Mouse (Mus musculus) cortical plate, adult 2 months (tissue): ENCODE measurements around the gene Leng8. TPM values are rescaled to one million over a fixed set of nuclear protein-coding genes. Genes with fewer than 3 reads are reported as not detected.

Experiments
- H3K27ac ChIP-seq: fragments of 200-500 bp; 2 replicates; pipeline ENCODE4 v1.5.1; 2012; ENCODE audit warnings: low read length, control low read depth, inconsistent platforms; ENCODE audit not compliant: insufficient read depth
- H3K4me1 ChIP-seq: fragments of 200-500 bp; 2 replicates; pipeline ENCODE4 v1.6.1; 2011; ENCODE audit warnings: low read length; ENCODE audit not compliant: control insufficient read depth, insufficient read depth
- H3K4me3 ChIP-seq: fragments of 200-500 bp; 2 replicates; pipeline ENCODE4 v1.5.1; 2011; ENCODE audit warnings: mild to moderate bottlenecking, low read length, control low read depth; ENCODE audit not compliant: insufficient read depth
- CTCF ChIP-seq: fragments of 200-500 bp; IDR thresholded peaks from 2 replicates; pipeline ENCODE4 v1.5.1; 2011; ENCODE audit warnings: mild to moderate bottlenecking, control low read depth, low read length; ENCODE audit not compliant: insufficient read depth; ENCODE audit errors: extremely low read depth
- POLR2A ChIP-seq: fragments of 200-500 bp; IDR thresholded peaks from 2 replicates; pipeline ENCODE4 v1.6.1; 2011; ENCODE audit warnings: mild to moderate bottlenecking, low read length, control low read depth; ENCODE audit not compliant: insufficient read depth; ENCODE audit errors: extremely low read depth
- polyA plus RNA-seq: library from polyadenylated mRNA; depleted of rRNA; stranded (reverse); fragments of >200 nt; gene quantifications from 2 replicates; pipeline ENCODE4 v1.2.3, GENCODE M21; 2012; rRNA removed

Gene Leng8
- polyA plus RNA-seq, 1 experiment, result 481 TPM

GRCm38 (mm10) chr7:4170193-4170938, 33.5 kb downstream of the Leng8 start:
- Histone ChIP-seq H3K27ac (no peak overlapping the region), H3K4me1 (no peaks in the 10 kb centered on the region), H3K4me3 (no peak overlapping the region)
- TF ChIP-seq POLR2A (no peak), CTCF (no peak)

- Histone ChIP-seq H3K4me3 (no peak overlapping the region), H3K27ac (no peak overlapping the region), H3K4me1 (no peaks in the 10 kb centered on the region)
- TF ChIP-seq POLR2A (no peak), CTCF (no peak)
These were observed 41.6 kb downstream of the Leng8 start for GRCm38 (mm10) chr7:4178438-4178837.

Other genes with a start within 250 kb of the Leng8 start
- gene Gm14548, start 238.9 kb upstream of the Leng8 start, polyA plus RNA-seq, result 0.06 TPM in 1 of 2 replicates, not detected in the other
- 0.06 TPM in 1 of 2 replicates, not detected in the other for gene Lilra6, start 221.5 kb upstream of the Leng8 start, polyA plus RNA-seq
- 9.3 and 11.1 TPM in 2 replicates for gene Lair1, start 73.8 kb upstream of the Leng8 start, polyA plus RNA-seq
- 817 and 841 TPM in 2 replicates for gene Ttyh1, start 17.6 kb upstream of the Leng8 start, polyA plus RNA-seq
- 8.4 and 8.5 TPM in 2 replicates for gene Leng9, start 13.3 kb downstream of the Leng8 start, polyA plus RNA-seq
- gene Cdc42ep5, start 27.8 kb downstream of the Leng8 start, polyA plus RNA-seq, result 3.7 and 4.8 TPM in 2 replicates
- gene Lilra5, start 100.7 kb downstream of the Leng8 start, polyA plus RNA-seq, result 0.13 TPM in 2 replicates
- gene Ncr1, start 200.7 kb downstream of the Leng8 start, polyA plus RNA-seq, result not detected in 2 replicates